Mouse (Mus musculus) layer of hippocampus, postnatal 25 days (tissue): ENCODE measurements around the gene Ccnt1. TPM values are rescaled to one million over a fixed set of nuclear protein-coding genes. Genes with fewer than 3 reads are reported as not detected.
"Not testable (repeated sequence)": the region's sequence is repeated elsewhere in the genome, so short reads cannot be mapped to it uniquely, and the experiment has no call there.

ENCODE experiments used
- DNase-seq, 2 experiments: peaks; one replicate each; pipeline ENCODE4 v3.0.0; 2022; ENCODE audit warnings: mixed read lengths in 2 of 2, low spot score in 1 of 2; ENCODE audit errors: extremely low spot score in 1 of 2
- total RNA-seq, 2 experiments: library from RNA; stranded (reverse); gene quantifications; 2 replicates each; pipeline ENCODE4 v1.2.3; 2021

The Ccnt1 gene
- total RNA-seq, 2 experiments from 2014 or later, result 40.1 to 45.0 TPM

DNA sequence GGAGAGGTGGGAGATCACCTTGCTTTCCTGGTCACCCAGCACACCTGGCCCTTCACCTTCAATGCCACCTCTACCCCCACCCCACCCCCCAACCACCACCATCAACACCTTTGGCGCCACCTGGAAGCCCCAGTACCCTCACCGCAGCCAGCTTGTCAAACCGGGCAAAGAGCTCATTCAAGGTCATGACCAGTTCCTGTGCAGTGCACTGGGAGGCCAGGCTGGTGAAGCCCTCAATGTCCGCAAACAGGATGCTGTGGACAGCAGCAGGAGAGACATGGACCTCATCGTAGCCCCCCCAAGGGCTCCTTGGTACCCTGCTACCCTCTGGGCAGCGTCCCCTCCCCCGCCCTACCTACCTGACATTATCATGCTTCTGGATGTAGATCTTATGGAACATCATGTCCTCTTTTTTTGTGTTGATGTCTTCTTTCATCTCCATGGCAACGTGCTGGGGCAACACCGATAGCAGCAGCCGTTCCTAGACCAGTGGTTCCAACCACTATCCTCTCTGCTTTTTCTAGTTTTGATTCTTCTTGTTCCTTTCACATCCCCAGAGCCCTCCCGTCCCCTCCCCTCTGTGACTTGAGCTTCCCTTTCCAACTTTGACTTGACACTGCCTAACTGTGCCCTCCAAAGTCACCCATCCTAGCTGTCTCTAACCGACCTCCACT lies 29.4 kb upstream of the Ccnt1 start:
- no peak for DNase-seq

DNA sequence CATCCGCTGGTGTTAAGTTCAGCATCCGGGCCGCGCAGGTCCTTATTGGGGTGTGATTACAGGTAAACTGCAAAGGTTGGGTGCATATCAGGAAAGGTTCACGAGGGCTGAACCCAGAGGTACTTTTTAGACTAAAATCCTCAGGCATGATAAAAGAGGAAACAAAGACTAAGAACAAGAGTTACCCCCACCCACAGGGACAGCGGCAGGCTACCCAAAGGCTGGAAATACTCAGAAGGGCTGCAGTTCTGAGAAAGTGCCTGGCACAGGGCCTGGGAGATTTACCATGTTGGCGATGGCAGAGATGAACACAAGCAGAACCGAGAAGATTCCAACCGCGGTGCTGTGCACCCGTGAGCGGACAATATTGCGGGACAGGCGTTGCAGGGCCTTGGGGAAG lies 25.9 kb upstream of the Ccnt1 start:
- no peak for DNase-seq

DNA sequence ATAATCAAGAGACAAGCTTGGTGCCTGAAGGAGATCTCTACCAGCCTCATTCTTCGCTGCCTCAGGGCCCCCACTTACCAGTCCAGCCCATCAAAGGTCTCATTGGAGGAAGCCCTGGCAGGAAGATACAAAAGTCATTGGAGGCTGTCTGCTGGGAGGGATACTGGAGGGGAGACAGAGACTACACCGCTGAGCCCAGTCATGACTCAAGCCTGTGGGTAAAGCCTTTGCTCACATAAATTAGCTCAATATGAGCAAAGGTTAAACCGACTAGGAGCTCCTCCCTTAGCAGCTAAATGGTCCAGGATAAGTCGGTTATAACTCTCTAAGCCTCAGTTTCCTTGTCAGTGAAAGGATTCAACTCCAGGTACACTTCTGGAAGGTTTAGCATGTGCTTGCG lies 24.3 kb upstream of the Ccnt1 start:
- DNase-seq, result no peak

DNA sequence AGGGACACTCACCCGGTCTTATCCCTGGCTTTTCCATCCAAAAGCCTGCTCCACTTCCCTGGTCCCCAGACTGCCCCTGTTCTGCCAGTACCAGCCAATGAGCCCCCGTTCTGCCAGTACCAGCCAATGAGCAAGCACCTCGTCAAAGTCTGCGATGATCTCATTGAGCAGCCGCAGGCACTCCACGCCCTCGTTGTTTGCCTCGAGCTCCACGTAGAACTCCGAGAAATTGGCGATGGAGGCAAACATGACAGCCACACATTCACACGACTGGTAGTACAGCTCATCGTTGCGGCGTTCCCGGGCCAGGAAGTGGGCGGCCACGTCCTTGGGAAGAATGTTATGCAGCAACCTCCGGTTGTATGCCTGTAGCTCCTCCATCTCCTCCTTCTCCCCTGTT lies 23.5 kb upstream of the Ccnt1 start:
- no peak for DNase-seq

DNA sequence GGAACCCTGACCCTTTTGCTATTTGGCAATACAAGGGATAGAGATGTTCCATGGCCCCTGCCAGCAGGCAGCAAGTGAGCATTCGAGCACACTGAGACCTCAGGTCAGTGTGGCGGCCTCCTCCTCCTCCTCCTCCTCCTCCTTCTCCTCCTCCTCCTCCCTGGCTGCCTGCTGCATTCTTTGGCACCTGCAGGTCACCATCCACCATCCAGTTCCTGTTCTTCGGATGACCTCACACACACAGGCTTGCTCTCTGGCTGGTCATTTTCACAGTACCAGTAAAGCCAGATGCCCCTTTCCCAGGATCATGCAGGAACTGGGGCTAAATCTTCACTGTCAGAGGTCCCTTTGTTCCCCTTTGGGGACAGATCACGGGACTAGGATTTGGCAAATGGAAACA lies 20.7 kb upstream of the Ccnt1 start:
- no peak for DNase-seq

DNA sequence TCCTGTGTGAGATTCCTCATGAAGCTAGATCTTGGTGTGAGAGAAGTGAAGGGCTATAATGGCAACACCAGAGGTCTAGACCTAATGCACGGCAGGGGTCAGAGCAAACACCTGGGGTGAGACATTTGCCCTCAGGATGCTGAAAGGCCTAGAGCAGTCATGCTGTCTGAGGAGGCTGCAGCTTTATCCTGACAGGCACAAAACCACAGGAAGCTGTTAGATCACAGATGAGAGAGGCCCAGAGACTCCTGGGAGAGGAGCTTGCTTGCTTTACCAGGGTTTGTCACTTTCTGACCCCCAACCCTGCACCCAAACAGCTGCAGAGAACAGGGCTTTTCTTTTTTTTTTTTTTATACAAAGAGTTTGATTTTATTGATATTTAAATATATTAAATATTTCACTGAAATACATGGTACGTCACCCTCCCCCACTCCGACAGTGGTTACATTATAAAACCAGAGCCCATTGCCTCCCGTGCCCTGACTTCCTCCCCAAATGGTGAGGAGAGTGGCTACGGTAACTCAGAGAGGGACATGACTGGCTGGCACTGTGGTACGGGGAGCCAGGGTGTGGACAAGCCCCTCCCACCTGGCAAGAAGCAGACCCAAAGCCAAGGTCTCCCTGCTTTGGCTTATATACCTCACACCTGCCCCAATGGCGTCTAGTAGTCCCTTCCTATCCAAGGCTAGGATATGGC lies 19.1 kb upstream of the Ccnt1 start:
- no peak for DNase-seq

DNA sequence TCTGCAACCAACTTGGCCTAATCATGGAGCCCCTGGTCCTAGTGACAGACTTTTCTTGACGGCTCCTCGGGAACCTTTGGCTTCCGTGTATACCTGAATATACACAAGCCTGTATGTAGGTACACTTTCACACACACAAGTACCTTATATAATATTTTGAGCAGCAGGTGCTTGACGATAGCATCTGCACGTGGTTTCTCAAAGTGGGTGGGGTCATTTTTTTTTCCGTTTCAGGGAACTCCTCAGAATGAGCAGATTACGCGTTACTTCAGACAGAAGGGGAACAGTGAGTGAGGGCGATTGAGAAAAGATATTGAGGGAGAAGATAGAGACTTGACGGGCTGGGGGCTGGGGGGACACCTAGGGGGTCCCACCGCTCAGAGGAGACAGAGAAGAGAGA lies 17.0 kb upstream of the Ccnt1 start:
- no peak for DNase-seq

DNA sequence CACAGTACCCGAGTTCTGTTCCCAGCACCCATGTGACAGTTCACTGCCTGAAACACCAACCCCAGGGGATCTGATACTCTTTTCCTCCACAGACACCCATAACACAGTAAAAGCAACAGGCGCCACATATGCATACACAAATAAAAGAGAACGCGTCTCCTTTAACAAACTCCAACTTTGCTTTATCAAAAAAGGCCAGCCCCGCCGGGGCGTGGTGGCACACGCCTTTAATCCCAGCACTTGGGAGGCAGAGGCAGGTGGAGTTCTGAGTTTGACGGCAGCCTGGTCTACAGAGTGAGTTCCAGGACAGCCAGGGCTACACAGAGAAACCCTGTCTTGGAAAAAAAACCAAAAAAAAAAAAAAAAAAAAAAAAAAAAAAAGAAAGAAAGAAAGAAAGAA lies 15.4 kb upstream of the Ccnt1 start:
- DNase-seq, result not testable (repeated sequence)

DNA sequence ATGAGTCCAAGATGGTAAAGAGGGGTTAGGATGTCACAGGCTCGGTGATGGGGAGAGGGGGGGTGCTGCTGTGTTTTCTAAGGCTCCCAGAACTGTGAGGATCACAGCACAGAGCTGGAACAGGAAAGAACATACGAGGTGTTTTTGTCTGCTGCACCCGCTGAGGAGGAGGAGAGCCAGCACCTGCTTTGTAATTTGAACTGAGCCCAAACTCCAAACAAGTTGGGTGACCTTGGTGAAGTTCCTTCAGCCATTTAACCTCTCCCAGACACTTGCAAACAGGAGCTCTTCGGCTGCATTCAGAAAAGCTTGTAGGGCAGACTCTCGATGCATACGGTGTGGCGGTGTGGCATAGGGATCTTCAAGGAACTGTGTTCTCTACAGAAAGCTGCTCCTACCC lies 14.7 kb upstream of the Ccnt1 start:
- DNase-seq, result no peak

DNA sequence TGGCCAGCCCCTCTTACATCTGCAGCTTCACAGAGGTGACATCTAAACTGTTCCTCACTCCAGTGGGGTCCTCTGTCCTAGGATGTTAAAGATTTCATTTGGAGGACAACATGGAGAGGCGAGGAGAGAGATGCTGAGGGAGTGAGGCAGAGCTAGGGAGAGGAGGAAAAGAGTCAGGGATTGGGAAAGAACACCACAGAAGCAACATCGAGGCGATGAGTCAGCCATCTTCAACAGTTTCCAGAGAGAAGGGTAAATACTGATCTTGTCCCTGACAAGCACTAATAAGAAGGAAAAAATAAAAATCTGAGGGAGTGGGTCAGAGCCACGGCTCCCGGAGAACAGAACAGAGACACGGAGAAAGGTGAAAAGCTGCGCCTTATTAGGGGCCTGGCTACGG lies 12.3 kb upstream of the Ccnt1 start:
- no peak for DNase-seq

DNA sequence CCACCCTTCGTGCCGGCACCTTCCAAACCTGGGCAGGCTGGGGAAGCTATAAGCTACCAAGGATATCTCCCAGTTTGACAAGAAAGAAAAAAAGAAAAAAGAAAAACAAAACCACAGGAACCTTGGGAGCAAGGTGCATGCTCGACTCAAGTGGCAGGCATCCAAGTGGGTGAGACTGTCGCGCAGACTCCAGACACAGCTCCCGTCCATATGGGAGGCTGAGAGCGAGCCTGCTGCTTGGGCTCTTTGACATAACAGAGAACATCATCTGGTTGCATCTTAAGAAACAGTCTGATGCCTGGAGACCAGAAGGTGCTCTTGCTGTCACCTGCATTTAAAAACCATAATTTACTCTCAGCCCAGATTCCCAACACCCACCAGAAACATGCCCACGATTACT lies 11.7 kb upstream of the Ccnt1 start:
- DNase-seq, result no peak

DNA sequence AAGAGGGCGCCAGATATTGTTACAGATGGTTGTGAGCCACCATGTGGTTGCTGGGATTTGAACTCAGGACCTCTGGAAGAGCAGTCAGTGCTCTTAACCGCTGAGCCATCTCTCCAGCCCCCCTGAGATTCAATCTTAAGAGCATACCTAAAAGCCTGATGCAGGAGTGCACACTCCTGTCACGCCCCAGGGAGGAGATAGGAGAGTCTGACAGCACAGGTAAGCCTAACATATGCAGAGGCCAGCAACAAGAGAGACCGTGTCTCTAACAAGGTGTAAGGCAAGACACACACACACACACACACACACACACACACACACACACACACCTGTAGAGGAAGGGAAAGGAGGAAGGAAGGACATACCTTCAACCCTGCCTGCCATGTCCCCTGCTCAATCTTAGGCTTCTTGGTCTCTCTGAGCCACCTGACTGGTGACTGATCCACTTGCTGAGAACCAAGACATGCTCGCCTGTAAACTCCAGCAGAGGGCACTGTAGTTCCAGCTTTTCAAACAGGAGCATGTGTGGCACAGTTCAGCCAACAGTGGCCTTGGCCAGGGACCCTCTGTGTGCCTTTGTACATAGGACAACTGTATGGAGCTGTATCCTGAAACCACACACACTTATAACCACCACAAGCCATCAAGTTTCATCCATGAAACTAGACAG lies 9.2 kb upstream of the Ccnt1 start:
- DNase-seq, result peak; percentile 49 to 76

DNA sequence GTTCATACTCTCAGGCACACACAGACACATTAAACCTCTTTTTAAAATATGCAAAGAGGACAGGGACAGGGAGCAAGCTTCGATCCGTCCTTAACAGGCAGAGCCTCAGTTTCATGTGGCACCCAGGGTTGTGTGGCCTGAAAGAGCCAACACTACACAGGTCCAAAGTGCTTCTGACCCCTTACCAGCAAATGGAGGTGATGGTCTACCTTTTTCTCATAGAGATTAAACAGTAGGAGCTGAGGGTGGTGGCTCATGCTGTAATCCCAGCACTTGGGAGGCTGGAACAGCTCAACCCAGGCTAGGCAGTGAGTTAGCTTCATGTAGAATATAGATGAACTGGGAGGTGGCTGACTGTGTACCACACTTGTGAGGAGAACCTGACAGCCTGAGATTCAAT lies 8.6 kb upstream of the Ccnt1 start:
- DNase-seq, result no peak

DNA sequence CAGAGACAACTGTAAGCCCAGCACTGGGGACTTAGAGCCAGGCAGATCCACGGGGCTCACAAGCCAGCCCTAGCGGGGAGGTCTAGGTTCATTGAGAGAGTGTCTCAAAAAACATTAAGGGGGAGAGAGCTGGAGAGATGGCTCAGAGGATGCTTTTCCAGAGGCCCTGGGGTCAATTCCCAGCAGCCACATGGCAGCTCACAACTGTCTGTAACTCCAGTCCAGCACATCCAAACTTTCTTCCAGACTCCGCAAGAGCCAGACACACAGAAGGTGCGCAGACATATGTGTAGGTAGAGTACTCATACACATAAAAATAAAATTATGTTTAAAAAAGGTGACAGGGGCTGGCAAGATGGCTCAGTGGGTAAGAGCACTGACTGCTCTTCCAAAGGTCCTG lies 2.6 kb upstream of the Ccnt1 start:
- DNase-seq, result no peak

DNA sequence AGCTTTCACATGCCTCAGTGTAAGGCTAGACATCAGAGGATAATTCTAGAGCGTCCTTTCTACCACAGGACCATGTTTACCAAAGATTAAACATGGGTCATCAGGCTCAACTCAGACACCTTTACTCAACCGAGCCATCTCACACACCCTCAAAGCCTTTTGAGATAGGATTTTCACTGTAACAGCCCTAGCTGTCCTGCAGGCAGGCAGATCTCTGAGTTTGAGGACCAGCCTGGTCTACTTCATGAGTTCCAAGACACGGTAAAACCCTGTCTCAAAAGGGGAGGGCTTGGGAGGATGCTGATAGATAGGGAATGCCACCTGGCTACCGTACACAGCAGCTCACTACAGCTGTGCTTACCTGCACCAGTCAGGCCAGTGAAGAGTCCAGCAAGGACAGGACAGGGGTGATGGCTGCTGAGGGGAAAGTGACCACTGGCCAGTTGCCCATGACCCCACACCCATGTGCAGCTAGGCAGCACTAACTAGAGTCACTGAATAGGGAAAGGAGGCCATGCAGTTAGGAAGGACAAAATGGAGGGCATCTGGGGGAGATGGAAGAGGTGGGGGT lies 843 bp downstream of the Ccnt1 start:
- no peak for DNase-seq

DNA sequence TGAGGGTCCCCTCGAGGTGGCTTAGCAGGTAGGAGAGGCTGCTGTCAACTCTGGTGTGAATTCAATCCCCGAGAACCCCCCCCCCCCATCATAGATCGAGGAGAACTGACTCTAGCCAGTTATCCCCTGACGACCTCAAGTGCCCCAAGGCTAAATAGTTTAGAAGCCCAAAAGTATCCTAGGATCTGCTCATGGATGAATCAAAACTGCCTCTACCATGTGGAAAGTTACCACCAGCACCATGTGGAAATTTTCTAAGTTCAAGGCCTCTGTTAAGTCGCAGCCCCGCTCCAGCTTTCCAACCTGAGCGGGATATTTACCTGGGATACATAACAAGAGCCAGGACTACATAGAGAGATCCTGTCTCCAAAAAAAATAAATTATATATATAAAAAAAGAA lies 1.5 kb downstream of the Ccnt1 start:
- DNase-seq, result no peak

DNA sequence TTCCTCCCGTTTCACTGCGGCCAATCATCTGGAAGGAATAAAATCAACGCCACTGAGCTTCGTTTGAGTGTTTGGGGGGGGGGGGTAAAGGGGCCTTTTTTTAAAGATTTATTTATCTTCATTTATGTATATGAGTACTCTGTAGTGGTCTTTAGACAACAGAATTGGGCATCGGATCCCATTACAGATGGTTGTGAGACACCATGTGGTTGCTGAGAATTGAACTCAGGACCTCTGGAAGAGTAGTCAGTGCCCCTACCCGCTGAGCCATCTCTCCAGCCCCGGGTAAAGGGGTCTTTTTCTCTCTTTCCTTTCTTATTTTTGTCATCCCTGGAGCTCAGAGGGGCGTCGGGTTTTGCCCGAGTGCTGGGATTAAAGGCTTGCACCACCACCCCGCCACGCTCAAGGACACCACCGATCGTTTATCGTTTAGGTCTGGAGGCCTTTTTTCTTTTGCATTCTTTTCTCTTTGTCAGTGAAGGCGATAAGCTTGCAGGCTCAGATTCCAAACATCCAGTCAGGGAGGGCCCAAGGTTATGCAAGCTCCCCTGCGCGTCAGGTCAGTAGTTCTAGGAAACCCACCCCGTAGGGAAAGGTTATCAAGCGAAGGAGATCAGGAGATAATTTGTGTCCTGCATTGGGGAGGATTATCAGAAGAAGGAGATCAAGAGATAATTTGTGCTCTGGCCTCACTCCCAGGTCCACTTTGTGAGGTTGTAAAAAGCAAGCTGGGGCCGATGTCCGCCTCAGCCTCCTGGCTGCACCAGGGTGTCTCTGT lies 2.3 kb downstream of the Ccnt1 start:
- DNase-seq, result no peak

DNA sequence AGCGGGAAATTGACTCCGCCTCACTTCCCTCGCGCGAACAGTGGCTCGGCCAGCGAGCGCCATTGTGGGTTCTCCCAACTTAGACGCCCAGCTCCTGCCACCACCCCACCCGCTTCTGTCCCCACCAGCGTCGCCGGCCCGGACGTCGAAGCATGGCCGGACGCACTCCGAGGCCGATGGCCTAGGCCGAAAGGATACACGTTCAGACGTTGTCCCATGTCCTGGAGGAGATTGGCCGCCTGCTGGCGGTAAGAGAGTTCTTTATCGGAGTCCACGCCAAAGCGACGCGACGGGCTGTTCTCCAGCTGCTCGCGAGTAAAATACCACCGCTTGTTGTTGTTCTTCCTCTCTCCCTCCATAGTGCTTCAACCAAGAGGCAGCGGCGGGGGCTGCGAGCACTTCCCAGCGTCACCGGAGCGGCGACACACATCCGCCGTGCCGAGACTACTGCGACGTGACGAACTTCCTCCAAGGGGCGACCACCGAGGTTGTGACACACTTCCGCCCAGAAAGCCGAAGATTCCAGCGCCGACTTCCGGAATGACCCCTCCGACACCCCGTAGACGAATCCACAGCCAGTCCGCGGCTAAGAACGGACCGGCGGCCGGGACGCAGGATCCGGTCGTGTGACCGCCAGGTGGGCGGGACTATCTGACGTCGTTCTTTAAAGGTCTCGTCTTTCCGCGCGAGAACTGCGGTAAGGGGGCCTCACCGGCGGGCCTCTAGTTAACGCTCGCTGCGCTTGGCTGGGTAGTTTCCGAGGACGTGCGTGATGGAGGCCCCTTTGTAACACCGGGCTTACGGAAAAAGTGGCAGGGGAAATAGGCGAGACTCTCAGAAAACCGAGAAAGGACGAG lies 3.2 kb downstream of the Ccnt1 start:
- DNase-seq, result peak; percentile 99

DNA sequence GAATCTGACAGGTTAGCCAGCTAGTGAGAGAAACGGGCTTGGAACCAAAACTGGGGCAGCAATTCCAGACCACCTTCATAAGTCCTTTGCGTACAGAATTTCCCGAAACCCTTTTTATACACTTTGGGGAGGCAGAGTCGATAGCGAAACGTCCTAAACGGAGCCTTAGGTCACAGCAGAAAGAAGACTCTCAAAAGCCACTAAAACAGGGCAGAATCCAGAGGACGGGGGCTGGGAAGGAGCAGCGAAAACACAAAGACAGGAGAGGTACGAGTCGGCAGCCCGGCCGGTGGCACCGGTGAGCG lies 3.8 kb downstream of the Ccnt1 start:
- no peak for DNase-seq

DNA sequence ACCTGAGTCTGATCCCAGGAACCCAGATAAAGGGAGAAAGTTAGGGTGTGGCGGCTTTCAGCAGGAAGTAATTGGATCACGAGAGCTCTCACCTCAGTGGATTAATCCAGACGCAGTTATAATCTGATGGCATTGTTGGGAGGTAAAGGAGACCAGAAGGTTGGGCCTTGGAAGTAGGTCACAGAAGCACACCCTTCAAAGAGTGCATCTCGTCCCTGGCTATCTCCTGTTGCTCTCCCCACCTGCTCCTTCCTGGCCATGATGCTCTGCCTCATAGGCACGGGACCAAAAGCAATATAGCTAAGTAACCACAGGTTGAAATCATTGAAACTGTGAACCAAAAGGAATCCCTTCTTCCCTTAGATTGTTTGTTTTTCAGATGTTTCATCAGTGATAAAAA lies 13.5 kb downstream of the Ccnt1 start:
- DNase-seq, result no peak
